Mouse (Mus musculus) limb, embryonic 11.5 days (tissue): Measurements from ENCODE around the gene Dnttip1. TPM values are rescaled to one million over a fixed set of nuclear protein-coding genes. Genes with fewer than 3 reads are reported as not detected.
A peak's percentile ranks its signal among the peaks of the same experiment; 100 is the strongest.

ENCODE experiments used
- ATAC-seq: fragments of 200-750 bp; cut with Nextera tagmentation; 2 replicates; pipeline ENCODE4 v1.8.0; 2017; ENCODE audit warnings: low read depth; ENCODE audit not compliant: insufficient number of reproducible peaks, low FRiP score, low TSS enrichment
- DNase-seq: peaks from one replicate; pipeline ENCODE4 v3.0.0-alpha.2; 2015; ENCODE audit warnings: low spot score
- H3K27ac ChIP-seq: fragments of 300-500 bp; sonication (generic); replicated peaks from 2 replicates; pipeline ENCODE4 v1.5.1; 2014; ENCODE audit warnings: low read depth, mild to moderate bottlenecking, low read length
- H3K27me3 ChIP-seq: fragments of 300-500 bp; sonication (generic); 2 replicates; pipeline ENCODE4 v1.6.1; 2014; ENCODE audit warnings: mild to moderate bottlenecking, low read length, mixed read lengths; ENCODE audit not compliant: control insufficient read depth, insufficient read depth
- H3K36me3 ChIP-seq: fragments of 300-500 bp; sonication (generic); 2 replicates; pipeline ENCODE4 v1.6.1; 2014; ENCODE audit warnings: mild to moderate bottlenecking, low read length, moderate library complexity, mixed read lengths; ENCODE audit not compliant: control insufficient read depth, insufficient read depth
- H3K4me1 ChIP-seq: fragments of 300-500 bp; sonication (generic); 2 replicates; pipeline ENCODE4 v1.6.1; 2014; ENCODE audit warnings: low read length, mixed read lengths; ENCODE audit not compliant: control insufficient read depth, insufficient read depth
- H3K4me2 ChIP-seq: fragments of 300-500 bp; sonication (generic); 2 replicates; pipeline ENCODE4 v1.6.1; 2014; ENCODE audit warnings: low read depth, mild to moderate bottlenecking, moderate library complexity; ENCODE audit not compliant: severe bottlenecking
- H3K4me3 ChIP-seq: fragments of 300-500 bp; sonication (generic); 2 replicates; pipeline ENCODE4 v1.5.1; 2014; ENCODE audit warnings: low read depth, low read length
- H3K9ac ChIP-seq: fragments of 300-500 bp; sonication (generic); 2 replicates; pipeline ENCODE4 v1.6.1; 2014; ENCODE audit warnings: mild to moderate bottlenecking, low read length
- H3K9me3 ChIP-seq: fragments of 300-500 bp; sonication (generic); 2 replicates; pipeline ENCODE4 v1.6.1; 2016; ENCODE audit warnings: low read length; ENCODE audit not compliant: control insufficient read depth
- WGBS: fragments of 180-500 bp; shearing (Covaris S2); extraction: QIAGEN DNeasy Blood & Tissue Kit; methylation state at CpG from one replicate; pipeline ENCODE4 v1.1.7; 2014; 5-methylcytosine and 5-hydroxymethylcytosine counted together
- polyA plus RNA-seq: library from polyadenylated mRNA; unstranded; fragments of >200 nt; fragmentation: Nextera tagmentation; extraction: Ambion mirVana; gene quantifications from 2 replicates; pipeline ENCODE4 v1.2.1, GENCODE M21; 2014

Gene Dnttip1
- polyA plus RNA-seq, 1 experiment from 2014 or later: 87.0 TPM

- Histone ChIP-seq H3K36me3 (peaks cover 16% of the 10 kb centered on the region; the same call in 1 of the 2 replicates), H3K27ac (peak overlapping the region; percentile 37), H3K9ac (peak overlapping the region; percentile 86), H3K27me3 (no peaks in the 10 kb centered on the region), H3K4me3 (peak overlapping the region; percentile 89), H3K4me1 (peaks cover 6% of the 10 kb centered on the region), H3K9me3 (no peaks in the 10 kb centered on the region), H3K4me2 (peak overlapping the region; percentile 64)
- 2% methylated on average over 15 of the region's 15 CpGs for WGBS
- ATAC-seq (no peak), DNase-seq (peak; percentile 32)
These were observed 24.5 kb downstream of the Dnttip1 start for GRCm38 (mm10) chr2:164770279-164770678.

- H3K9me3 ChIP-seq: no peaks in the 10 kb centered on the region
- H3K9ac ChIP-seq: peak overlapping the region; percentile 86; the same call in 1 of the 2 replicates
- DNase-seq (no peak), ATAC-seq (no peak)
- peaks cover 12% of the 10 kb centered on the region; the same call in 1 of the 2 replicates for H3K36me3 ChIP-seq
- H3K4me3 ChIP-seq: peak overlapping the region; percentile 89
- peak overlapping the region; percentile 64 for H3K4me2 ChIP-seq
- H3K27me3 ChIP-seq: no peaks in the 10 kb centered on the region
- peaks cover 6% of the 10 kb centered on the region for H3K4me1 ChIP-seq
- WGBS: 88% methylated on average over 8 of the region's 8 CpGs
- H3K27ac ChIP-seq: no peak overlapping the region
These were observed 25.3 kb downstream of the Dnttip1 start for GRCm38 (mm10) chr2:164771123-164771522.

- no peak overlapping the region for H3K27ac ChIP-seq
- no peak for DNase-seq
- peaks cover 12% of the 10 kb centered on the region; the same call in 1 of the 2 replicates for H3K36me3 ChIP-seq
- peaks cover 6% of the 10 kb centered on the region for H3K4me1 ChIP-seq
- no peak overlapping the region for H3K9ac ChIP-seq
- H3K27me3 ChIP-seq: no peaks in the 10 kb centered on the region
- 78% methylated on average over 14 of the region's 14 CpGs for WGBS
- H3K4me2 ChIP-seq: no peak overlapping the region
- no peak for ATAC-seq
- no peaks in the 10 kb centered on the region for H3K9me3 ChIP-seq
- no peak overlapping the region for H3K4me3 ChIP-seq
These were observed 27.6 kb downstream of the Dnttip1 start for GRCm38 (mm10) chr2:164773229-164773988.

- Histone ChIP-seq H3K4me2 (no peak overlapping the region), H3K36me3 (peaks cover 12% of the 10 kb centered on the region; the same call in 1 of the 2 replicates), H3K27me3 (no peaks in the 10 kb centered on the region), H3K4me1 (peaks cover 6% of the 10 kb centered on the region), H3K27ac (no peak overlapping the region), H3K9ac (no peak overlapping the region), H3K9me3 (no peaks in the 10 kb centered on the region), H3K4me3 (no peak overlapping the region)
- ATAC-seq: no peak
- 87% methylated on average over 5 of the region's 5 CpGs for WGBS
- no peak for DNase-seq
These were observed 28.2 kb downstream of the Dnttip1 start for GRCm38 (mm10) chr2:164773989-164774364.

- H3K4me1 ChIP-seq: peaks cover 2% of the 10 kb centered on the region
- peaks cover 10% of the 10 kb centered on the region; the same call in 1 of the 2 replicates for H3K36me3 ChIP-seq
- H3K4me3 ChIP-seq: no peak overlapping the region
- H3K4me2 ChIP-seq: no peak overlapping the region
- no peak overlapping the region for H3K9ac ChIP-seq
- H3K27me3 ChIP-seq: no peaks in the 10 kb centered on the region
- 92% methylated on average over 6 of the region's 6 CpGs for WGBS
- ATAC-seq (no peak), DNase-seq (no peak)
- H3K27ac ChIP-seq: no peak overlapping the region
- H3K9me3 ChIP-seq: no peaks in the 10 kb centered on the region
These were observed 30.3 kb downstream of the Dnttip1 start for GRCm38 (mm10) chr2:164776130-164776529.

GRCm38 (mm10) chr2:164776801-164777200 is 31.0 kb downstream of the Dnttip1 start:
- Histone ChIP-seq H3K36me3 (peaks cover 5% of the 10 kb centered on the region; the same call in 1 of the 2 replicates), H3K4me1 (no peaks in the 10 kb centered on the region), H3K4me3 (no peak overlapping the region), H3K27ac (no peak overlapping the region), H3K4me2 (no peak overlapping the region), H3K9ac (no peak overlapping the region), H3K9me3 (no peaks in the 10 kb centered on the region), H3K27me3 (no peaks in the 10 kb centered on the region)
- 63% methylated on average over 17 of the region's 17 CpGs for whole genome bisulfite sequencing
- ATAC-seq: no peak
- DNase-seq: no peak

- no peaks in the 10 kb centered on the region for H3K36me3 ChIP-seq
- no peak for ATAC-seq
- DNase-seq: no peak
- no peak overlapping the region for H3K4me2 ChIP-seq
- no peaks in the 10 kb centered on the region for H3K9me3 ChIP-seq
- H3K4me3 ChIP-seq: no peak overlapping the region
- H3K9ac ChIP-seq: no peak overlapping the region
- H3K27ac ChIP-seq: no peak overlapping the region
- 79% methylated on average over 30 of the region's 30 CpGs for WGBS
- no peaks in the 10 kb centered on the region for H3K27me3 ChIP-seq
- H3K4me1 ChIP-seq: no peaks in the 10 kb centered on the region
These were observed 31.6 kb downstream of the Dnttip1 start for GRCm38 (mm10) chr2:164777246-164778014.

GRCm38 (mm10) chr2:164778015-164778287 is 32.2 kb downstream of the Dnttip1 start:
- no peaks in the 10 kb centered on the region for H3K4me1 ChIP-seq
- H3K4me3 ChIP-seq: no peak overlapping the region
- WGBS: 93% methylated on average over 11 of the region's 11 CpGs
- H3K27me3 ChIP-seq: no peaks in the 10 kb centered on the region
- no peak overlapping the region for H3K27ac ChIP-seq
- no peak overlapping the region for H3K4me2 ChIP-seq
- ATAC-seq: no peak
- DNase-seq: no peak
- H3K36me3 ChIP-seq: no peaks in the 10 kb centered on the region
- no peak overlapping the region for H3K9ac ChIP-seq
- H3K9me3 ChIP-seq: no peaks in the 10 kb centered on the region
